Mouse (Mus musculus) ES-Bruce4 (cell line): ENCODE measurements around the gene Slc16a14.

Source experiments
- CTCF ChIP-seq: IDR thresholded peaks from one replicate; pipeline ENCODE4 v1.8.1; 2011; ENCODE audit warnings: low read depth, low read length
- EP300 ChIP-seq: IDR thresholded peaks from 2 replicates; pipeline ENCODE4 v1.6.1; 2011; ENCODE audit warnings: low read depth, low read length; ENCODE audit not compliant: insufficient read depth
- POLR2A ChIP-seq: IDR thresholded peaks from one replicate; pipeline ENCODE4 v1.8.1; 2011; ENCODE audit warnings: low read length; ENCODE audit not compliant: insufficient read depth

- TF ChIP-seq POLR2A (no peak), CTCF (no peak), EP300 (peak; percentile 88)
These were observed 66.1 kb downstream of the Slc16a14 start for GRCm38 (mm10) chr1:84868841-84869240.
